Mouse (Mus musculus) bone marrow macrophage, adult 2 months (primary cell): ENCODE measurements around the gene Clk1.

Source experiments
- CTCF ChIP-seq: IDR thresholded peaks from 2 replicates; pipeline ENCODE4 v1.5.1; 2012; ENCODE audit warnings: low read depth, mild to moderate bottlenecking, low read length, moderate library complexity
- POLR2A ChIP-seq: IDR thresholded peaks from 2 replicates; pipeline ENCODE4 v1.6.1; 2012; ENCODE audit warnings: mild to moderate bottlenecking, low read depth, low read length, borderline replicate concordance

DNA sequence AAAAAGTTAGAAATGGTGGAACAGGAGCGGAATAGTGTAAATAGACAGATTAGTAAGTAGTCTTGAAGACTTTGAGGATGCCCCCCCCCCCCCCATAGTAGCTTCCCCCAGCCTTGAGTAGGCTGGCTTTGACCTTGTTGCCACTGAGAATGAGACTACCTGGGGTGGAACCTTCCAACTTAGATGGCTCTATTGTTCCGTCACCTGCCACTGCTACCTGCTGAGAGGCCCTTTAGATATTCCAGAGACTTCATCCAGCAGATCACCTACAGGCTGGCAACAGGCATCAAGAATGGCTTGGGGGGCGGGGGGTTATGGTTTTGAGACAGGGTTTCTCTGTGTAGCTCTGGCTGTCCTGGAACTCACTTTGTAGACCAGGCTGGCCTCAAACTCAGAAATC lies 685 bp upstream of the Clk1 start:
- TF ChIP-seq POLR2A (no peak), CTCF (no peak)
